Mouse (Mus musculus): ENCODE data around the gene Apoc3. TPM values are rescaled to one million over a fixed set of nuclear protein-coding genes. Genes with fewer than 3 reads are reported as not detected.

Apoc3 gene
- polyA plus RNA-seq (2015; fragmentation: Nextera tagmentation; extraction: Ambion mirVana), result 0.36 TPM in 1 of 2 replicates, not detected in the other

GRCm38 (mm10) chr9:46235596-46235648, at the start of gene Apoc3:
Apoc3 (minus strand) TSS chr9:46235636.

GRCm38 (mm10) chr9:46282631-46283436, 47.4 kb upstream of the Apoc3 start, which contains the start of gene Bud13:
Bud13 (plus strand) TSS chr9:46283008.

GRCm38 (mm10) chr9:46272677-46273454, 37.4 kb upstream of the Apoc3 start, which contains the start of gene Zpr1:
Zpr1 (plus strand) TSS chr9:46273064.

GRCm38 (mm10) chr9:46268343-46268873, 33.0 kb upstream of the Apoc3 start, which contains the start of gene Apoa5:
Apoa5 (plus strand) TSS chr9:46268633.

GRCm38 (mm10) chr9:46240526-46241153, 5.2 kb upstream of the Apoc3 start, which contains the start of gene Apoa4:
Apoa4 (plus strand) TSS chr9:46240696.

GRCm38 (mm10) chr9:46228491-46228890, 6.9 kb downstream of the Apoc3 start, which contains the start of gene Apoa1:
Apoa1 (plus strand) TSS chr9:46228580.

Other genes with a start within 250 kb of the Apoc3 start
- gene Pafah1b2, start 222.9 kb downstream of the Apoc3 start, polyA plus RNA-seq (2015; fragmentation: Nextera tagmentation; extraction: Ambion mirVana), result 88.3 and 107 TPM in 2 replicates
- gene Sik3, start 222.8 kb downstream of the Apoc3 start, polyA plus RNA-seq (2015; fragmentation: Nextera tagmentation; extraction: Ambion mirVana), result 7.9 and 8.5 TPM in 2 replicates
- gene Apoa1, start 7.1 kb downstream of the Apoc3 start, polyA plus RNA-seq (2015; fragmentation: Nextera tagmentation; extraction: Ambion mirVana), result 5.6 and 23.8 TPM in 2 replicates
- gene Apoa4, start 5.1 kb upstream of the Apoc3 start, polyA plus RNA-seq (2015; fragmentation: Nextera tagmentation; extraction: Ambion mirVana), result 0.08 and 0.24 TPM in 2 replicates
- gene Apoa5, start 33.0 kb upstream of the Apoc3 start, polyA plus RNA-seq (2015; fragmentation: Nextera tagmentation; extraction: Ambion mirVana), result 0.79 TPM in 1 of 2 replicates, not detected in the other
- 31.5 and 34.4 TPM in 2 replicates for gene Zpr1, start 37.4 kb upstream of the Apoc3 start, polyA plus RNA-seq (2015; fragmentation: Nextera tagmentation; extraction: Ambion mirVana)
- 7.7 and 8.6 TPM in 2 replicates for gene Bud13, start 47.4 kb upstream of the Apoc3 start, polyA plus RNA-seq (2015; fragmentation: Nextera tagmentation; extraction: Ambion mirVana)
- gene 4931429L15Rik, start 84.3 kb upstream of the Apoc3 start, polyA plus RNA-seq (2015; fragmentation: Nextera tagmentation; extraction: Ambion mirVana), result not detected in 2 replicates